Mouse (Mus musculus): ENCODE measurements around the gene CN725425. TPM values are rescaled to one million over a fixed set of nuclear protein-coding genes. Genes with fewer than 3 reads are reported as not detected.

CN725425 gene
- total RNA-seq (2021), result not detected

GRCm38 (mm10) chr15:91199256-91199905 lies at the start of gene CN725425:
Gene CN725425 (plus strand): TSS chr15:91199494.
- DNase-seq (ENCODE audit: low spot score in 2 of 2), result no peak
- intact Hi-C loops (cut with DNase I), result no loop called here

- intact Hi-C loops (cut with DNase I), result loop anchor here (10.0 kb wide), 1 partner anchor 158 kb away; no protein-coding TSS in a partner anchor
- peak; percentile 26 to 69 for DNase-seq (ENCODE audit: low spot score in 2 of 2)
These were observed 46.7 kb upstream of the CN725425 start for GRCm38 (mm10) chr15:91152592-91152991.

- no peak for DNase-seq (ENCODE audit: low spot score in 2 of 2)
- intact Hi-C loops (cut with DNase I), result loop anchor here (10.0 kb wide), 1 partner anchor 159 kb away; no protein-coding TSS in a partner anchor
These were observed 46.0 kb upstream of the CN725425 start for GRCm38 (mm10) chr15:91153311-91153710.

GRCm38 (mm10) chr15:91161153-91161552 lies 38.1 kb upstream of the CN725425 start:
- no peak for DNase-seq (ENCODE audit: low spot score in 2 of 2)
- intact Hi-C loops (cut with DNase I), result loop anchor here (10.0 kb wide), 2 partner anchors 284 to 594 kb away; no protein-coding TSS in a partner anchor

- DNase-seq (ENCODE audit: low spot score in 2 of 2), result peak in 1 of 2 experiments; percentile 56
- intact Hi-C loops (cut with DNase I), result loop anchor here (10.0 kb wide), 2 partner anchors 281 to 591 kb away; no protein-coding TSS in a partner anchor
These were observed 35.8 kb upstream of the CN725425 start for GRCm38 (mm10) chr15:91163454-91163853.

DNA sequence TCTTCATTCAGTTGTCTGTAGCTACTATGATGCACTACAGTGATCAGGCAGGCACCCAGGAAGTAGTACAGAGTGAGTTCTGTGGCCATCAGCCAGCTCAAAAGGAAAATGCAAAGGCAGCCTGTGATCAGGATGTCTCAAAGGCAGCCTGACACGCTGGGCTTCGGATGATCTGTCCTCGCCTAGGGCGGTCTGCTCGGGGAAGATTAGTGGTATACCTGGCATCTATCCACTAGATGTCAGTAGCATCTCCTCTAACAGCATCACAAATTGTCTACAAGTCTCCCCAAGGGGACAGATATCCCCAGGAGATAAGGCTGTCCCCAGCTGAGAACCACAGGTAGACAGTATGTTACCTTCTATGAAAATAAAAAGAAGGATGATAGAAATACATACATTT lies 34.3 kb upstream of the CN725425 start:
- intact Hi-C loops (cut with DNase I), result loop anchor here (1.0 to 10.0 kb wide), 3 partner anchors 125 to 590 kb away; no protein-coding TSS in a partner anchor

DNA sequence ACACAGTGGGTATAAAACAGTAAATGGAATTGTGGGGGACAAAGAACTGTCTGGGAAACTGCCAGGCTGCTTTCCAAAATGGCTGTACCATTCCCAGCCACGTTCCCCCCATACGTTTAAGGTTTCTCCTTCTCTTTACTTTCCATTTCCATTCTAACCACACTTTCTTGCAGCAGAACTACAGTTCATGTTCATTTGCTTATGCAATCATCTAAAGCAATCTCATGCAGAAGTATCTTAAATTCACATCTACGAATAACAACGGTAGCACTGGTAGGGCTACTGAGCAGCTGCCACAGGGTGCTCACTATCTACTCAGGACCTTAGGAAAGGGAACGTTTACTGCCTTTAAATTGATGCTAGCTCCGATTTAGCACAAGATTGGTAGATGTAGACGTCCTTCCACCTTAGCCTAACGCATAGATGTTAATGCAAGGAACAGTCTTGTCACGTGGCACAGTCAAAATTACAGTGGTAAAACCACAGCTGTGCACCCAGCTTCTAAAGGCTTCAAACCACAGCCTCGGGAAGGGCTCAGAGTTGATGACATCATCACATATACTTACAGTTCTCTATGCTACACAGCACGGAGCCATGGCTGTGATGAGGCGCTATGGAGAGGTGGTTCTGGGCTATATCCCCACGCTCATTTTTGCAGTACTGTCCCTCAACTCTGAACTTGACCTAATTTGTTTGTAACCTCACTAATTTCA lies 31.3 kb upstream of the CN725425 start:
- intact Hi-C loops (cut with DNase I), result loop anchor here (10.0 kb wide), 2 partner anchors 277 to 587 kb away; no protein-coding TSS in a partner anchor
- DNase-seq (ENCODE audit: low spot score in 2 of 2), result no peak

More for the DNA sequence above, 34.3 kb upstream of the CN725425 start:
- peak; percentile 49 to 67 for DNase-seq (ENCODE audit: low spot score in 2 of 2)

DNA sequence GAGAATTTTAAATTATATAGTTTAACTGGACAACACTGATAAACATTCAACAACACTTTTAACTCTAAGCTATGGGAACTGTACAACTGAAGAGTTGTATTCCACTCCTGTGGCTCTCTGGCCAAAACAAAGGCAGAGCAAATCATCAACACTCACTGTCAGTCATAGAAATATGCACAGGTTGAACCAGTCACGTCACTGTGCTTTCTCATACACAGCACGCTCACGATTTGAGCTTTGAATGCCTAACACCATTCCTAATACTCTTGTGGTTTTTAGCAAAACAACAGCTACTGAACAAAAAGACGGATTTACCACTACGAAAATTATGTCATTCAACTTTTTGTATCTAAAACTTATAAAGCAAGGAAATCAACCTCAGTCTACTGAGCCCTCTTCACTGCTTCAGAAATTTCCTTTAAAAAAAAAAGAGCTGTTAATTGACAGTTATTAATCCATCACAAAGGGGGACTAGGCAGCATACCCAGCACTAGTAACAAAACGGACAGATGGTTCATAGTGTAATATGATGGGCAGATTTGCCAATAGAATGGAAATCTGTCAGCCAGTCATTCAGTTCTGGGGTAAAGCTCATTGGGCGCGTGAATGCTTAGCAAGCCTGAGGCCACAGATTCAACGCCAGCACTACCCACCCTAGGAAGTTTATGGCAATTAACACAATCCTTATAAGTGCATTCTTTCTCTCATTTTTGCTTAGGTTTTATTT lies 28.5 kb upstream of the CN725425 start:
- no peak for DNase-seq (ENCODE audit: low spot score in 2 of 2)

GRCm38 (mm10) chr15:91171332-91171731 lies 28.0 kb upstream of the CN725425 start:
- DNase-seq (ENCODE audit: low spot score in 2 of 2), result peak in 1 of 2 experiments; percentile 37
- intact Hi-C loops (cut with DNase I), result no loop called here

More for the DNA sequence above, 28.5 kb upstream of the CN725425 start:
- intact Hi-C loops (cut with DNase I), result no loop called here

GRCm38 (mm10) chr15:91172193-91172592 lies 27.1 kb upstream of the CN725425 start:
- intact Hi-C loops (cut with DNase I), result no loop called here
- DNase-seq (ENCODE audit: low spot score in 2 of 2), result no peak

- no peak for DNase-seq (ENCODE audit: low spot score in 2 of 2)
- intact Hi-C loops (cut with DNase I), result no loop called here
These were observed 20.5 kb upstream of the CN725425 start for GRCm38 (mm10) chr15:91178656-91179314.

DNA sequence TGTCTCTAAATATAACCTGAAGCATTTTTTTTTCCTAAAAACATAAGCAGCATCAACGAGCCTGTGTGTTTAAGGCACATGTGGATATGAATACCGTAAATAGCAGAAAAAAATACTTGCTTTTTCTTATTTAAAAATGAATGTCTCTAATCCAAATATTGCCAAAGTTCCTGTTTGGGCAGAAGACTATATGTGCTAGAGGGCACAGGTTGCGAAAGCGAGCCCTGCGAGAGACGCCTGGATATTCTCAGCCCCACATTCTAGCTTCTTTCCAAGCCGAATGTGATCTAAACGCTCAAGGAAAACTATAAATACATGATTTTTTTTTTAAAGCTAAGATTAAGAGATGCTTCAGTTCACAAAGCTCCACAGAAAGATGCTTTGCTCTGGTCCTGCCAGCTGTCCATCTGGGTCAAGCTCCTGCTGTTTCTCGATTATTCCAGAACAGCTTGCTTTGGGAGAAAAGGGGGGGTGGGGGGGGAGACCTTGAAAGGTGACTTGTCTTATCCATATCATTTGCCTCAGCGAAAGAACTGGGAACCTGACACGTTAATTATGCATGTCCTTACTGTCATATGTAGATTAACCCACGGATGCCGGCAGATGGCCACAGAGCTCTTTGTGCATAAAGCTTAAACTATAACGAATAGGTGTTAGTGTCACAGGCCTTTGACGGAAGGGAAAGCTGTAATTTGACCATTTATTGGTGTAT lies 19.2 kb upstream of the CN725425 start:
- intact Hi-C loops (cut with DNase I), result no loop called here
- DNase-seq (ENCODE audit: low spot score in 2 of 2), result no peak

DNA sequence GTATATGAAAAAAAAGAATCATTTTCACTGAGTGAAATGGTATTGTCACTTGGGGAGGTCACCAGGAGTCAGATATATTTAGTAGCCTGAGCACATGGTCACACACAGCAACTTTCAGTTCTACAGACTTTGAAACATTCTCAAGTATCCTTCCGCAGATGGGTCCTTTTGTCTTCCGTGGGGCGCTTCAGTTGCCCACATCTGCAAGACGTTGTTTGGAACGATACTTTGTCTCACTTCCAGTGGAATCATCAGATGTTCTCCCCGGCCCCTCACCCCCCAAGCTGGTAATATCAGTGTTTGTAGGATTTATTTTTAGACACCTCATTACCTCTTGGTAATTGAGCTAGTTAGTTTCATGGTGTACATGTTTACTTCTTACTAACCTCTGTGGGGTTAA lies 12.9 kb upstream of the CN725425 start:
- DNase-seq (ENCODE audit: low spot score in 2 of 2), result no peak
- intact Hi-C loops (cut with DNase I), result no loop called here

DNA sequence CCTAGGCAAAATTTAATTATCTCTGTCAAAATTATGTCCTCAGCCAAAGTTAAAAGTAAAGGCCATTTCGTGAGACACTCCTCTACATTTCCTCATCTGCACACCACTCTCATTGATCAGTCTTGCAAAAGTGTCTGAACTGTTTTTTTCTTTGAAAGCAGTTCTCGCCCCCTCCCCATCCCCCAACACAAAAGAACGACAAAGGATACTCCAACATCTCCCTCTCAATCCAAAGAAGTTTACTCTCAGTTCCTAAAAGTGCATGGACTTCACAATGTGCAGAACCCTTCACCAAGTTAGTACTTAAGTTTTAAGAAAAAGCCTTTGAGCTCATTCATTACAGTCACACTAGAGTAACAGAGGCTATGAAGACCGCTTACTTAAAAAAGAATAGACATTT lies 9.3 kb upstream of the CN725425 start:
- intact Hi-C loops (cut with DNase I), result loop anchor here (2.0 to 5.0 kb wide), 2 partner anchors 141 to 382 kb away; partner anchors contain the start of genes Kif21a and Slc2a13
- DNase-seq (ENCODE audit: low spot score in 2 of 2), result peak in 1 of 2 experiments; percentile 9

DNA sequence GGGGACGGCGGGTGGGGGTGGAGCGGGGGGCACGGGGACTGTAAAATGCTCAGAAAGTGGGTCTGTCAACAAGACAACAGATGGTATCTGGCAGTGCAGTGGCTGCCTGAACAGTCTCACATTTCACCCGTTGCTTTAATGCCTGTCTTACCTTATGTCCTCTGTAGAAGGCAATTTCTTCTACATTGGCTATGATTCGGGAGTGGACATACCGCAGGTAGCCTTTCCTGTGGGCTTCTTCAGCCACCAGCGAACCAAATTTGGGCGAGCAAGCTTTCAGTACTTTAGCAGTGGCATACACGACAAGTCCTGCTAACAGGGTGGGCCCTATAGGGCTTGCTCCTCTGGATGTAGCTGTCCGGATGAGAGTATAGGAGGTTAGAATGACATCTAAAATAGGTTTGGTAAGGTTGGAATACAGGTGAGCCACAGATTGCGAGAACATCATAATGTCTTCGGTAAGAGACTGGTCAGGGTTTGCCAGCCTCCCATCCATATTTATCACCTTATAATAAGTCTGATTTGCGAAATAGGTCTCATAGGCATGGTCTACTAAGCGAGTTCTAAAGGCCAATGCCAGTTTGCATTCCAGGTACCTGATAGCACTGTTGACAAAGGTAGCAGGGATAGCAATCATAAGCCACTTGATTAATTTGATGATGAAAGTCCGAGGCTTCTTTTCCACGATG lies 8.6 kb upstream of the CN725425 start:
- DNase-seq (ENCODE audit: low spot score in 2 of 2), result peak in 1 of 2 experiments; percentile 31
- intact Hi-C loops (cut with DNase I), result loop anchor here (2.0 to 5.0 kb wide), 2 partner anchors 142 to 382 kb away; partner anchors contain the start of genes Kif21a and Slc2a13

DNA sequence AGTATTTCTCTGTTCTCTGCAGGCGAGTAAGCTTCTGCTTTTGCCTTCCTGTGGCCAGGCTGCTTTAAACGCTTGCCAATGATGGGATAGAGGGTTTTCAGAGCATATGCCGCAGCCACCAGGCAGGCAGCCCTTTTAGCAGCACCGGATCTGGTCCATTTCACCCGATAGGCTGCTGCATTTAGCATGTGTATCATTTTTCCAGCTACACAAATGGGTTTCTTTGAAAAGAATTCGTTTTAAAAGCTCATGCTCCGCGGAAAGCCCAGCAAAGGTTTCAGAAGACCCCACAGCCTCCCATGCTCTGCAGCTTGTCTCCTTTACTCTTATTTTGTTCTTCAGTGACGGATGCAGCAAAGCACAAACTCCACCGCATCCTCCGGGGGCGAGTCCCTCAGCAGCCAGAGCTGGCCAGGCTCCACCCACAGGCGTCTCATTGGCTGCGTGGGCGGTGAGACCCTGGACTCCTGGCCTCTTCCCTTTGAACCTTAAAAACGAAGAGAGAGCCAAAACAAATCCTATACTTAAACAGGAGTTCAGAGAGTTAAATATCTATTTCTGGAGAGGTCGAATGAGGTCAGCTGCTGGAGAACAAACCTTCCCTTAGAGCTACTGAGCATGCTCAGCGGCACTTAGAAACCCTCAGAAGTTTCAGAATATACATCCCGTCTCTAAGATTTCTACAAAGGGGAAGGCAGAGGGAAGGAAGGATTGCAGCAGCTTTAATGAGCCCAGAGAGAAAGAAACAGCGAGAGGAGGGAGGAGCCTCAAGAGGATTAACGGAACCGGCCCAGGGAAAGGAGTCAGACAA lies 7.7 kb upstream of the CN725425 start, which contains the start of gene Abcd2:
Gene Abcd2, minus strand, starts transcription at position 388 of the 811 bp plus-strand sequence.
- intact Hi-C loops (cut with DNase I), result loop anchor here (2.0 to 5.0 kb wide), 2 partner anchors 143 to 381 kb away; partner anchors contain the start of genes Kif21a and Slc2a13
- peak; percentile 77 to 87 for DNase-seq (ENCODE audit: low spot score in 2 of 2)

DNA sequence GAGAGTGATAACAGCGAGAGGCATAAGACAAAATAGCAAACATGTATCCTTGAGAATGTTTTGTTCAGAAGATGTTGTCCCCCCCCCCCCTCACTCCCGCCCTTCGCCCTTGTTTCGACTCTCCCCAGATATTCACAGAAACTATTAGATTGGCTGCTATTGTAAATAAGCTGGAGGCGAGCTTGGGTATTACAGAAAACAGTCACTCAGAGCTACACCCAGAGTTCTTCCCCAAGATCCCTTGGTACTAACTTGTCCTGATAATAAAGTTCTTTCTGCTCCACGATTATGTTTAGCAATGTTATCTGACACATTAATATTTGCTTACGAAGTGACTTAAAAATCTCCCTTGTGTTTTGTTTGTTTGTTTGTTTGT lies 7.1 kb upstream of the CN725425 start:
- DNase-seq (ENCODE audit: low spot score in 2 of 2), result no peak
- intact Hi-C loops (cut with DNase I), result loop anchor here (5.0 kb wide), 1 partner anchor 380 kb away; the partner anchor contains the start of gene Slc2a13
